Mouse (Mus musculus) right cerebral cortex, postnatal 10 days (tissue): ENCODE results near the gene Abhd8.
A peak's percentile ranks its signal among the peaks of the same experiment; 100 is the strongest.

Source experiments
- DNase-seq, 2 experiments: peaks; one replicate each; pipeline ENCODE4 v3.0.0; 2021; ENCODE audit warnings: low spot score in 2 of 2

Abhd8 gene

GRCm38 (mm10) chr8:71463188-71464033, at the start of gene Abhd8:
Gene Abhd8 (minus strand): TSS chr8:71463655.
- DNase-seq = peak; percentile 99

- DNase-seq = no peak
These were observed 48.2 kb upstream of the Abhd8 start, which contains the start of gene Plvap for GRCm38 (mm10) chr8:71511644-71512043. Gene Plvap (minus strand): TSS chr8:71511752.

GRCm38 (mm10) chr8:71509316-71509715, 45.9 kb upstream of the Abhd8 start:
- DNase-seq = no peak

- peak; percentile 92 for DNase-seq
These were observed 44.2 kb upstream of the Abhd8 start for GRCm38 (mm10) chr8:71507589-71508104.

- peak in 1 of 2 experiments; percentile 47 for DNase-seq
These were observed 42.5 kb upstream of the Abhd8 start for GRCm38 (mm10) chr8:71505979-71506378.

- no peak for DNase-seq
These were observed 41.9 kb upstream of the Abhd8 start for GRCm38 (mm10) chr8:71505326-71505725.

- DNase-seq = no peak
These were observed 40.9 kb upstream of the Abhd8 start for GRCm38 (mm10) chr8:71504349-71504748.

- peak in 1 of 2 experiments; percentile 16 for DNase-seq
These were observed 35.6 kb upstream of the Abhd8 start for GRCm38 (mm10) chr8:71498816-71499690.

GRCm38 (mm10) chr8:71497881-71498501, 34.5 kb upstream of the Abhd8 start:
- DNase-seq = peak in 1 of 2 experiments; percentile 23

- no peak for DNase-seq
These were observed 33.7 kb upstream of the Abhd8 start for GRCm38 (mm10) chr8:71497077-71497645.

GRCm38 (mm10) chr8:71496481-71496880, 33.0 kb upstream of the Abhd8 start:
- DNase-seq = peak in 1 of 2 experiments; percentile 74

- peak in 1 of 2 experiments; percentile 24 for DNase-seq
These were observed 32.4 kb upstream of the Abhd8 start for GRCm38 (mm10) chr8:71495811-71496210.

- peak; percentile 84 to 86 for DNase-seq
These were observed 31.6 kb upstream of the Abhd8 start for GRCm38 (mm10) chr8:71495039-71495438.

- peak; percentile 92 to 95 for DNase-seq
These were observed 25.0 kb upstream of the Abhd8 start for GRCm38 (mm10) chr8:71488454-71488853.

GRCm38 (mm10) chr8:71487691-71488445, 24.4 kb upstream of the Abhd8 start, which contains the start of gene Gtpbp3:
Gene Gtpbp3 (plus strand): TSS chr8:71488103.
- peak; percentile 84 to 87 for DNase-seq

- DNase-seq = no peak
These were observed 22.7 kb upstream of the Abhd8 start for GRCm38 (mm10) chr8:71486136-71486529.

- peak; percentile 92 to 93 for DNase-seq
These were observed 22.0 kb upstream of the Abhd8 start, which contains the start of gene Ano8 for GRCm38 (mm10) chr8:71485142-71486135. Gene Ano8 (minus strand): TSS chr8:71485963.

GRCm38 (mm10) chr8:71484736-71485135, 21.3 kb upstream of the Abhd8 start:
- DNase-seq = peak in 1 of 2 experiments; percentile 44

- DNase-seq = no peak
These were observed 20.5 kb upstream of the Abhd8 start for GRCm38 (mm10) chr8:71483932-71484331.
